Mouse (Mus musculus): ENCODE data around the gene Bcar3. TPM values are rescaled to one million over a fixed set of nuclear protein-coding genes. Genes with fewer than 3 reads are reported as not detected.

Bcar3 gene
- polyA plus RNA-seq, 1 experiment from 2014 or later, result 33.8 TPM

- Histone ChIP-seq H3K4me3 (ENCODE audit: low read depth, low read length) (no peak overlapping the region), H3K9me3 (ENCODE audit: control insufficient read depth) (no peaks in the 10 kb centered on the region), H3K9ac (ENCODE audit: low read depth, low read length) (no peak overlapping the region), H3K27me3 (replicated peaks; ENCODE audit: control insufficient read depth, insufficient read depth, low read length) (no peaks in the 10 kb centered on the region), H3K36me3 (ENCODE audit: control insufficient read depth, insufficient read depth) (no peaks in the 10 kb centered on the region), H3K4me1 (replicated peaks; ENCODE audit: control insufficient read depth, insufficient read depth, low read length) (peaks cover 15% of the 10 kb centered on the region; the same call in 1 of the 2 replicates), H3K27ac (ENCODE audit: low read depth, low read length) (peak overlapping the region; percentile 35; the same call in 1 of the 2 replicates), H3K4me2 (replicated peaks; ENCODE audit: low read depth) (no peak overlapping the region)
- TF ChIP-seq CTCF (IDR thresholded peaks at IDR 0.05; ENCODE audit: low read depth), result no peak
- no peak for ATAC-seq
- 60% methylated on average over 3 of the region's 3 CpGs for WGBS
Observed at GRCm38 (mm10) chr3:122484301-122484700, 190.4 kb downstream of the Bcar3 start.

DNA sequence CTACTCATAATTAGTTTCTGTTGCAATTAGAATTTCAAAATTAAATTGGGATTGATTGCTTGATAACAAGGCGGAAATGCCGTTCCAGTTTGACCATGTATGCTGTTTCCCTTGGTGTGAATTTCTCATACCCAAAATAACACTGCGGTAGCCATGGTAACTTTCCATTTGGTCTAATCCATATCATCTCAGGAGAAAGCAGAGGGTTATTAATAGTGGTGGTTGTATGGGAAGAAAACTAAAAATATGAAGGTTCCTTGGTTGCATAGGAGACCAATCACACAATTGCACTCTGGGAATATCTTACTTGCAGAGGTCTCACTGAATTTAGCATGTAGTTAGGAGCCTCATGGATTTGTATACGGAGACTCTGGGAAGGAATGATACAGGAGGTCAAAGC, 191.8 kb downstream of the Bcar3 start:
- 0 out of 2 replicates have a peak, but pooled peaks cover 11% of the 10 kb centered on the region for H3K4me1 ChIP-seq (replicated peaks; ENCODE audit: control insufficient read depth, insufficient read depth, low read length)
- H3K36me3 ChIP-seq (ENCODE audit: control insufficient read depth, insufficient read depth), result no peaks in the 10 kb centered on the region
- no peak overlapping the region for H3K4me3 ChIP-seq (ENCODE audit: low read depth, low read length)
- no peak for TF ChIP-seq CTCF (IDR thresholded peaks at IDR 0.05; ENCODE audit: low read depth)
- H3K27ac ChIP-seq (ENCODE audit: low read depth, low read length), result no peak overlapping the region
- H3K9me3 ChIP-seq (ENCODE audit: control insufficient read depth), result no peaks in the 10 kb centered on the region
- ATAC-seq, result no peak
- WGBS, result 91% methylated on average over 4 of the region's 4 CpGs
- H3K4me2 ChIP-seq (replicated peaks; ENCODE audit: low read depth), result no peak overlapping the region
- H3K9ac ChIP-seq (ENCODE audit: low read depth, low read length), result no peak overlapping the region
- no peaks in the 10 kb centered on the region for H3K27me3 ChIP-seq (replicated peaks; ENCODE audit: control insufficient read depth, insufficient read depth, low read length)

- TF ChIP-seq CTCF (IDR thresholded peaks at IDR 0.05; ENCODE audit: low read depth), result no peak
- WGBS, result 69% methylated on average over 4 of the region's 4 CpGs
- H3K27me3 ChIP-seq (replicated peaks; ENCODE audit: control insufficient read depth, insufficient read depth, low read length), result no peaks in the 10 kb centered on the region
- H3K4me1 ChIP-seq (replicated peaks; ENCODE audit: control insufficient read depth, insufficient read depth, low read length), result 0 out of 2 replicates have a peak, but pooled peaks cover 11% of the 10 kb centered on the region
- no peaks in the 10 kb centered on the region for H3K36me3 ChIP-seq (ENCODE audit: control insufficient read depth, insufficient read depth)
- no peak overlapping the region for H3K9ac ChIP-seq (ENCODE audit: low read depth, low read length)
- no peak overlapping the region for H3K4me3 ChIP-seq (ENCODE audit: low read depth, low read length)
- no peak overlapping the region for H3K27ac ChIP-seq (ENCODE audit: low read depth, low read length)
- no peaks in the 10 kb centered on the region for H3K9me3 ChIP-seq (ENCODE audit: control insufficient read depth)
- ATAC-seq, result no peak
- H3K4me2 ChIP-seq (replicated peaks; ENCODE audit: low read depth), result no peak overlapping the region
Observed at GRCm38 (mm10) chr3:122486193-122486592, 192.3 kb downstream of the Bcar3 start.

DNA sequence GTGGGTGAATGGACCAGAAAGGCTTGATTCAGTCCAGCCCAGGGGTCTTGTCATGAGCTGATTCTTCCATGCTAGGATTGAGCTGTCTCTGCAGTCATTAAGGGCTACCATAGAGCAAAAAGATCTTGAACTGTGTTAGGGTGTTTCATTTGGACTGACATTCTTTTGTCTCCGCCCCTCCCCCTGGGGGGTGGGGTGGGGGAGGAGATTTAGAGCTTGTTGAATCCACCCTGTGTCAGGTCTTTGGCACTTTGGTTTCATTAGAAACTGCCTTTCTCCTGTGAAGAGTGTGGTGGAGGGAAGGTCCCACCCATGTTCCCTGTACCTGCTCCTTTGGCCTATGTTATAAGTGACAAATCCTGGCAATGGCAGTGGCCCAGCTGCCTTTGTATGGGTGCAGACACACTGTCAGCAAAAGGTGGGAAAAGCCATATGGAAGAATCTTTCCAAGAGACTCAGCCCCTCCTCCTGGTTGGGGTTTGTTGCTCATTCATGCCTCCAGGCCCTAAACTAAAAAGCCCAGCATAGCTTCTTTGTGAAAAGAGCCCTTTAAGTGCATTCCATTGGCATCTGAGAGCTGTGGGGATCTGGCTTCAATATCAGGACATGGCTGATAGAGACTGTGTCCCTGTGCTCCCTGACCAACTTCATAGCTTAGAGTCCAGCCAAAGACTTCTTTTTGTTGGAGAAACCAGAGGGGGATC, 194.3 kb downstream of the Bcar3 start:
- Histone ChIP-seq H3K4me3 (ENCODE audit: low read depth, low read length) (no peak overlapping the region), H3K9ac (ENCODE audit: low read depth, low read length) (no peak overlapping the region), H3K27ac (ENCODE audit: low read depth, low read length) (no peak overlapping the region), H3K27me3 (replicated peaks; ENCODE audit: control insufficient read depth, insufficient read depth, low read length) (no peaks in the 10 kb centered on the region), H3K9me3 (ENCODE audit: control insufficient read depth) (no peaks in the 10 kb centered on the region), H3K4me1 (replicated peaks; ENCODE audit: control insufficient read depth, insufficient read depth, low read length) (0 out of 2 replicates have a peak, but pooled peaks cover 4% of the 10 kb centered on the region), H3K36me3 (ENCODE audit: control insufficient read depth, insufficient read depth) (no peaks in the 10 kb centered on the region), H3K4me2 (replicated peaks; ENCODE audit: low read depth) (no peak overlapping the region)
- no peak for ATAC-seq
- WGBS, result 65% methylated on average over 1 of the region's 1 CpGs
- no peak for TF ChIP-seq CTCF (IDR thresholded peaks at IDR 0.05; ENCODE audit: low read depth)

- no peak for TF ChIP-seq CTCF (IDR thresholded peaks at IDR 0.05; ENCODE audit: low read depth)
- Histone ChIP-seq H3K27me3 (replicated peaks; ENCODE audit: control insufficient read depth, insufficient read depth, low read length) (no peaks in the 10 kb centered on the region), H3K4me1 (replicated peaks; ENCODE audit: control insufficient read depth, insufficient read depth, low read length) (0 out of 2 replicates have a peak, but pooled peaks cover 5% of the 10 kb centered on the region), H3K4me3 (ENCODE audit: low read depth, low read length) (no peak overlapping the region), H3K9ac (ENCODE audit: low read depth, low read length) (no peak overlapping the region), H3K9me3 (ENCODE audit: control insufficient read depth) (no peaks in the 10 kb centered on the region), H3K4me2 (replicated peaks; ENCODE audit: low read depth) (no peak overlapping the region), H3K27ac (ENCODE audit: low read depth, low read length) (no peak overlapping the region), H3K36me3 (ENCODE audit: control insufficient read depth, insufficient read depth) (no peaks in the 10 kb centered on the region)
- 77% methylated on average over 6 of the region's 6 CpGs for WGBS
- ATAC-seq, result no peak
Observed at GRCm38 (mm10) chr3:122490574-122490973, 196.6 kb downstream of the Bcar3 start.

- 0 out of 2 replicates have a peak, but pooled peaks cover 5% of the 10 kb centered on the region for H3K4me1 ChIP-seq (replicated peaks; ENCODE audit: control insufficient read depth, insufficient read depth, low read length)
- no peak for ATAC-seq
- TF ChIP-seq CTCF (IDR thresholded peaks at IDR 0.05; ENCODE audit: low read depth), result no peak
- no peak overlapping the region for H3K4me2 ChIP-seq (replicated peaks; ENCODE audit: low read depth)
- WGBS, result 89% methylated on average over 3 of the region's 3 CpGs
- H3K36me3 ChIP-seq (ENCODE audit: control insufficient read depth, insufficient read depth), result no peaks in the 10 kb centered on the region
- no peak overlapping the region for H3K27ac ChIP-seq (ENCODE audit: low read depth, low read length)
- H3K4me3 ChIP-seq (ENCODE audit: low read depth, low read length), result no peak overlapping the region
- no peak overlapping the region for H3K9ac ChIP-seq (ENCODE audit: low read depth, low read length)
- H3K27me3 ChIP-seq (replicated peaks; ENCODE audit: control insufficient read depth, insufficient read depth, low read length), result no peaks in the 10 kb centered on the region
- H3K9me3 ChIP-seq (ENCODE audit: control insufficient read depth), result no peaks in the 10 kb centered on the region
Observed at GRCm38 (mm10) chr3:122492006-122492405, 198.1 kb downstream of the Bcar3 start.

All from intestine, postnatal 0 days (tissue).